Mouse (Mus musculus) thymus, postnatal 14 days (tissue): Measurements from ENCODE around the gene Man2b2.

ENCODE experiments used
- DNase-seq: peaks from one replicate; pipeline ENCODE4 v3.0.0; 2021

The Man2b2 gene

DNA sequence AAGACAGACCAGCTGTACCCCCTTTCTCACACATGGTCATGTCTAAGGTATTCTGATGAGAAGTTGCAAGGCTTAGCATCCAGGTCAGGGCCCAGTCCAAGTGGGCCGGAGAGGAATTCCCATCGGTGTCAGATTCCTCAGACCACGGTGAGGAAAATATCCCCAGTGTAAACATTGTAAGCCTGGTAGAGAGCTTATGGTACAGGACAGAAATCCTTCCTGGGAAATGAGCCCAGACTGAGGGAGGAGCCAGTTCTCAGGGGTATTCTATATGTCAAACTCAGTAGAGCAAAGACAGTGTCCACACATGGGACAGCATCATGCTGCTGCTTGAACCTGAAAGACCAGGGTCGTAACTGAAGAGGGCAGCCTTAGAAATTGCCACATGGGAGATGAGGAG, 70.6 kb downstream of the Man2b2 start:
- DNase-seq = no peak

DNA sequence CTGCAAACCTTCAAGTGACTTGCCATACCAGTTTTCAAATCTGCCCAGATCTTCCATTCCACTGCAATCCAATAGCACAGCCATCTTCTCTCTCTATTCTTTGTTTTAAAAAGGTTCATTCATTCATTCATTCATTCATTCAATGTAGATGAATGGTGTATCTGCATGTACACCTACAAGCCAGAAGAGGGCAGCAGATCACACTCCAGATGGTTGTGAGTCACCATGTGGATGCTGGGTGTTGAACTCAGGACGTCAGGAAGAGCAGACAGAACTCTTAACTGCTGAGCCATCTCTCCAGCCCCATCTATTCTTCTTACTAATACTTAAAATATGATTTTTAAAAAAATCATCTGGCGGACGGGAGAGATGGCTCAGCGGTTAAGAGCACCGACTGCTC, 73.4 kb downstream of the Man2b2 start:
- DNase-seq = peak; percentile 17
